Mouse (Mus musculus): ENCODE results near the gene Usp15.

- TF ChIP-seq CTCF (IDR thresholded peaks at IDR 0.05; ENCODE audit: low read depth, low read length) (no peak), POLR2A (IDR thresholded peaks at IDR 0.05; ENCODE audit: borderline replicate concordance, low read depth, low read length) (no peak)
These were observed 95.5 kb downstream of the Usp15 start for GRCm38 (mm10) chr10:123101303-123101702.

Measured in bone marrow macrophage, adult 2 months (primary cell).